Mouse (Mus musculus) heart, embryonic 12.5 days (tissue): ENCODE data around the gene Txndc11. TPM values are rescaled to one million over a fixed set of nuclear protein-coding genes. Genes with fewer than 3 reads are reported as not detected.

Experiments used
- ATAC-seq: fragments of 200-750 bp; cut with Nextera tagmentation; 2 replicates; pipeline ENCODE4 v1.8.0; 2017; ENCODE audit warnings: moderate TSS enrichment, moderate library complexity; ENCODE audit not compliant: insufficient number of reproducible peaks, low FRiP score
- H3K27ac ChIP-seq: fragments of 300-500 bp; sonication (generic); 2 replicates; pipeline ENCODE4 v1.5.1; 2016; ENCODE audit warnings: mild to moderate bottlenecking, moderate library complexity; ENCODE audit not compliant: poor library complexity, severe bottlenecking
- H3K27me3 ChIP-seq: fragments of 300-500 bp; sonication (generic); replicated peaks from 2 replicates; pipeline ENCODE4 v1.6.1; 2016; ENCODE audit warnings: mild to moderate bottlenecking, moderate library complexity
- H3K36me3 ChIP-seq: fragments of 300-500 bp; sonication (generic); 2 replicates; pipeline ENCODE4 v1.6.1; 2016; ENCODE audit warnings: mild to moderate bottlenecking, moderate library complexity
- H3K4me1 ChIP-seq: fragments of 300-500 bp; sonication (generic); replicated peaks from 2 replicates; pipeline ENCODE4 v1.6.1; 2016; ENCODE audit warnings: mild to moderate bottlenecking
- H3K4me2 ChIP-seq: fragments of 300-500 bp; sonication (generic); 2 replicates; pipeline ENCODE4 v1.6.1; 2016; ENCODE audit warnings: mild to moderate bottlenecking, moderate library complexity
- H3K4me3 ChIP-seq: fragments of 300-500 bp; sonication (generic); 2 replicates; pipeline ENCODE4 v1.5.1; 2016; ENCODE audit warnings: mild to moderate bottlenecking
- H3K9ac ChIP-seq: fragments of 300-500 bp; sonication (generic); 2 replicates; pipeline ENCODE4 v1.6.1; 2016; ENCODE audit warnings: mild to moderate bottlenecking, moderate library complexity
- H3K9me3 ChIP-seq: fragments of 300-500 bp; sonication (generic); replicated peaks from 2 replicates; pipeline ENCODE4 v1.6.1; 2016; ENCODE audit warnings: mild to moderate bottlenecking, moderate library complexity
- WGBS: fragments of 180-500 bp; shearing (Covaris S2); methylation state at CpG from one replicate; pipeline ENCODE4 v1.1.7; 2016; 5-methylcytosine and 5-hydroxymethylcytosine counted together
- microRNA-seq: library from miRNA; unstranded; fragments of <30 nt; microRNA quantifications from one replicate; pipeline ENCODE4, GENCODE M21; 2017
- polyA plus RNA-seq: library from polyadenylated mRNA; unstranded; fragments of >200 nt; fragmentation: Nextera tagmentation; extraction: Ambion mirVana; gene quantifications from 2 replicates; pipeline ENCODE4 v1.2.1, GENCODE M21; 2016

Gene Txndc11
- polyA plus RNA-seq, 1 experiment from 2014 or later, result 37.2 TPM

DNA sequence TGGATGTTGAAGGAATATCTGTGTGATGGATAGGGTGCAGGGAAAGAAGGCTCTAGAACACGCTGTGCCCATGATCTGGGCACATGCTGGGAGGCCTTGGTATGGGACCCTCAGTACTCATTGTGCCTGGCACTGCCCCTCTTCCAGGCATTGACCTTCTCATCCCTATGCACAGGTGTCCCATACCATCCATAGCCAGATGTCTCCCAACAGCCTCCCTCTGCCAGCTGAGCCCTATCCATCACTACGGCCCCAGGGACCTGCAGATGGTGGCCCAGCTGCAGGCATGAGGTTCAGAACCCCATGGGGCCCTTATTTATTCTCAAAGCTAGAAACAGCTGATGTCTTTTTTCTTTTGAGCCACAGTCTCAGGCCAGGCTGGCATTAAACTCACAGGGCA, 93.8 kb downstream of the Txndc11 start:
- no peak overlapping the region for H3K4me3 ChIP-seq
- no peak overlapping the region for H3K27ac ChIP-seq
- H3K4me1 ChIP-seq, result peaks cover 5% of the 10 kb centered on the region
- no peak overlapping the region for H3K9ac ChIP-seq
- H3K27me3 ChIP-seq, result no peaks in the 10 kb centered on the region
- no peak overlapping the region for H3K4me2 ChIP-seq
- no peaks in the 10 kb centered on the region for H3K36me3 ChIP-seq
- ATAC-seq, result no peak
- H3K9me3 ChIP-seq, result no peaks in the 10 kb centered on the region
- WGBS, result 85% methylated on average over 2 of the region's 2 CpGs

DNA sequence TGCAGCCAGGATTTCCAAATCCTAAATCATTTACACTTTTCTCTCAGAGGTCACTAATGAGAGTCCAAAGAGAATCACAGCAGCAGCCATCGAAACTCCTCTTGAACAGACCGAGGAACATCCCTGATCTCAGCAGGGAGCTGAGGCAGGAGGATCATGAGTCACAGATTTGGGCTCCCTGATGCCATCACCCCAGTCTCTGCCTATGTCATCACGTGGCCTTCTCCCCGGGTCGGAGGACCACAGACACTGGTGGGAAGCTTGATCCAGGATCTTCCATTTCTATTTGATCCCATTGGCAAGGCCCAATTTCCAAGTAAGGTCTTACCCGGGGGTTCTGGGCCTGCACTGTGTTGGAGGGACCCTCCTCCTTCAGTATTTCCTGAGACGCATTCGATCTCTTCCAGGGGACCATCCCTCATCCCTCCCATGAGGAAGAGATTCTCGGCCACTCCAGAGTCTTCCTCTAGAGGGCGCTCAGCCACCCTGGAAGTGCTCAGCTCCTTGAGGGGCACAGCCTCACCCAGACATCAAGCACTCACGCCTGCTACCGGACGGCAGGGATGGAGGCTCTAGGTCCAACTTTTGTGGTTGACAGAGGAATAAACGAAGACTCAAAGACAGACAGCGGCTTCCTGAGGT, 98.5 kb downstream of the Txndc11 start:
- Histone ChIP-seq H3K27me3 (no peaks in the 10 kb centered on the region), H3K9me3 (no peaks in the 10 kb centered on the region), H3K4me1 (no peaks in the 10 kb centered on the region), H3K27ac (no peak overlapping the region), H3K9ac (no peak overlapping the region), H3K36me3 (no peaks in the 10 kb centered on the region), H3K4me3 (no peak overlapping the region), H3K4me2 (peak overlapping the region; percentile 28; the same call in 1 of the 2 replicates)
- WGBS, result 23% methylated on average over 15 of the region's 15 CpGs
- ATAC-seq, result peak; percentile 77

DNA sequence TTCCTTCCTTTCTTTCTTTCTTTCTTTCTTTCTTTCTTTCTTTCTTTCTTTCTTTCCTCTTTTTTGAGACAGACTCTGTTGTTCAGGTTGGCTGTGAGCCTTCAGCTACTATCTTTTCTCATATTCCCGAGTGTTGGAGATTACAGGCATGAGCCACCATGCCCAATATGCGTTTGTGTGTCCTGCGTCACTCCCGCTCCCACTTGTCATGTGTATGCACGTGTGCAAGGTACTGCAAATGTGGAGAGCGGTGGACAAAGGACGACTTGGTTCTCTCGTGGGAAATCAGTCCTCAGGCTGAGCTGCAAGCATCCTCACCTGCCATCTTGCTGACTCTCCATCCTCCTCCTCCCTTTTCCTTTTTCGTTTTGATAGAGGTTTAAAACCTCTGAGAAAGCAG, 99.2 kb downstream of the Txndc11 start:
- Histone ChIP-seq H3K4me2 (no peak overlapping the region), H3K27me3 (no peaks in the 10 kb centered on the region), H3K27ac (no peak overlapping the region), H3K4me3 (no peak overlapping the region), H3K36me3 (no peaks in the 10 kb centered on the region), H3K9me3 (no peaks in the 10 kb centered on the region), H3K4me1 (no peaks in the 10 kb centered on the region), H3K9ac (no peak overlapping the region)
- no peak for ATAC-seq
- 77% methylated on average over 9 of the region's 9 CpGs for WGBS

DNA sequence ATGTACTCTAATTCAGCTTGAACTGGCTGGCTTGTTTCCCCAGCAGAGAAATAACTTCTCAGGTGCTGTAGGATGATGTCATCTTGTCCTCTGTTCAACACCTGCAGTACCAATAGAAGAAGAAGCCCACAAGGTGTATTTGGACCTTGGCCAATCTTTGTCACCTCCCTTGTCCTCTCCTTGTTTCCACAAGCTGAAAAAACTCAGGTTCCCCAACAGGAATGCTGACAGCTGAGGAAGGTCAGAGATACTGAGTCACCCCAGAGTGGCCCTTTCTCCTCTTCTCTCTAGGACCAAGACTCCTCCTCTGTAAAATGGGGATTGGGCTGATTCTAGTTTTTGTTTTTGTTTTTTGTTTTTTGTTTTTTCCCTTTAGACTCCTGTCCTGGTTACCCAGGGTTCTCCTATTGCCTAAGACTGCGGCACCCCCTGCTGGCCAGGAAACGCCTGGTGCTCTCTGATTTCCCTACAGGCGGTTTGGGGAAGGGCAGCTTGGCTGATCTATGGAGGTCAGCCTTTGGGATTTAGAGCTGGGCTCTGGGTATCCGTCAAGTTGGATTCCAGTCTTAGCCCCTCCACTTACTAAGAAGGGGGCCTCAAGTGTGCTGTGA, 100.2 kb downstream of the Txndc11 start:
- peak; percentile 52; the same call in 1 of the 2 replicates for ATAC-seq
- Histone ChIP-seq H3K9me3 (no peaks in the 10 kb centered on the region), H3K27me3 (no peaks in the 10 kb centered on the region), H3K9ac (no peak overlapping the region), H3K4me2 (no peak overlapping the region), H3K4me3 (no peak overlapping the region), H3K4me1 (peaks cover 4% of the 10 kb centered on the region; the same call in 1 of the 2 replicates), H3K36me3 (no peaks in the 10 kb centered on the region), H3K27ac (no peak overlapping the region)
- WGBS, result 4% methylated on average over 4 of the region's 4 CpGs

DNA sequence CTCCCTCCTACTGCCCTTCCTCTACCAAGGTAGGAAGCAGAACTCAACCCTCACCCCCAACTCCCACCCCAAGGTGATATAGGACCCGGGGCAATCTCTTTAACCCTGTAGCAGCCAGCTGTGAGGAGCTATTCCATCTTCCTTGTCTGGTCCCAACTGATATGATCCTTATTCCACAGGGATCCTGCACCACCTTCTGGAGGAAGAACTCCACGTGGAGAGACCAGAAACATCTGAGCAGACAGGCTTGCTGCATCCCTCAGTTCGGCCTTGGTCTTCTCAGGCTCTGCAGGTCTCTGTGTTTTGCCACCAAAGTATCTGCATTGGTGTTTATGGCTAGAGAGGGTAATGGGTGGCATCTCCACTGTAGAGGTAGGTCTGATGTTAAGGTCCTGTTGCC, 103.1 kb downstream of the Txndc11 start:
- Histone ChIP-seq H3K27ac (no peak overlapping the region), H3K36me3 (no peaks in the 10 kb centered on the region), H3K9me3 (no peaks in the 10 kb centered on the region), H3K27me3 (no peaks in the 10 kb centered on the region), H3K9ac (no peak overlapping the region), H3K4me2 (no peak overlapping the region), H3K4me3 (no peak overlapping the region), H3K4me1 (peaks cover 4% of the 10 kb centered on the region; the same call in 1 of the 2 replicates)
- 40% methylated on average over 3 of the region's 3 CpGs for WGBS
- no peak for ATAC-seq

DNA sequence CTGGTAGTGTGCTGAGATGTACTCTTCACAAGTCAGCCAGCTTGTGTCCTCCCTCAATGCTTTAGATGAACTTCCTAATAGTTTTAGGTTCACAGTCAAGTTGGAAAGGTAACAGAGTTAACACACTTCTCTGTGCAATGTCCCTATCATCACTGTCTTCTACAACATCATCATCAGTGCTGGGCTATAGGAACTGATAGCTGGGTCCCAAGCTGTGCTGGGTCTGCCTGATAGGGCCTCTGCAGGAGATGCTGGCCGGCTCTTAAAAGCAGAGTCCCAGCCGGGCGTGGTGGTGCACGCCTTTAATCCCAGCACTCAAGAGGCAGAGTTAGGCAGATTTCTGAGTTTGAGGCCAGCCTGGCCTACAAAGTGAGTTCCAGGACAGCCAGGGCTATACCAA, 103.6 kb downstream of the Txndc11 start:
- 59% methylated on average over 4 of the region's 4 CpGs for WGBS
- Histone ChIP-seq H3K9me3 (no peaks in the 10 kb centered on the region), H3K27ac (no peak overlapping the region), H3K36me3 (no peaks in the 10 kb centered on the region), H3K4me2 (no peak overlapping the region), H3K9ac (no peak overlapping the region), H3K4me3 (no peak overlapping the region), H3K27me3 (no peaks in the 10 kb centered on the region), H3K4me1 (peaks cover 4% of the 10 kb centered on the region; the same call in 1 of the 2 replicates)
- ATAC-seq, result no peak

DNA sequence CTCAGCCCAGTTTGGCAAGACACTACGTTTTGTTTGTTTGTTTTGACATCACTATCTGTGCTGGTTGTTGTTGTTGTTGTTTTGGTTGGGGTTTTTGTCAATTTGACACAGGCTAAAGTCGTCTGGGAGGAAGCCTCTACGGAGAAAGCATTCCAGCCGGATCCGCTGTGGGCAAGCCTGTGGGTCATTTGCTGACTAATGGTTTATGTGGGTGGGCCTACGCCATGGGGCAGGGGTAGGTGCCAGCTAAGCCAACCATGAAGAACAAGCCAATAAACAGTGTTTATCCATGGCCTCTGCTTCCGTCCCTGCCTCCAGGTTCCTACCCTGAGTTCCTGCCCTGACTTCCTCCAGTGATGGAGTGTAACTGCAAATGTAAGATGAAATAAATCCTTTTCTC, 106.2 kb downstream of the Txndc11 start:
- no peak overlapping the region for H3K4me2 ChIP-seq
- no peak for ATAC-seq
- H3K27ac ChIP-seq, result no peak overlapping the region
- WGBS, result 76% methylated on average over 7 of the region's 7 CpGs
- H3K36me3 ChIP-seq, result no peaks in the 10 kb centered on the region
- no peak overlapping the region for H3K9ac ChIP-seq
- no peak overlapping the region for H3K4me3 ChIP-seq
- H3K9me3 ChIP-seq, result no peaks in the 10 kb centered on the region
- no peaks in the 10 kb centered on the region for H3K27me3 ChIP-seq
- peaks cover 8% of the 10 kb centered on the region; the same call in 1 of the 2 replicates for H3K4me1 ChIP-seq

Small RNA genes lying within 50 kb of the gene (microRNA-seq; reads per million reads assigned to microRNA genes)
- 133 reads per million, percentile 57 among the genes with 10 or more reads in this experiment for gene Gm23935

Other genes with a start within 250 kb of the Txndc11 start
- gene Snn, start 73.7 kb downstream of the Txndc11 start, polyA plus RNA-seq, result 38.7 and 39.4 TPM in 2 replicates
- 63.6 and 64.5 TPM in 2 replicates for gene Litaf, start 68.5 kb downstream of the Txndc11 start, polyA plus RNA-seq
- 77.9 and 83.9 TPM in 2 replicates for gene Zc3h7a, start 41.7 kb upstream of the Txndc11 start, polyA plus RNA-seq
- gene Rsl1d1, start 68.7 kb upstream of the Txndc11 start, polyA plus RNA-seq, result 146 and 152 TPM in 2 replicates
- 74.9 and 77.5 TPM in 2 replicates for gene Gspt1, start 119.7 kb upstream of the Txndc11 start, polyA plus RNA-seq
- not detected in 2 replicates for gene Tnfrsf17, start 179.2 kb upstream of the Txndc11 start, polyA plus RNA-seq
- gene Snx29, start 188.3 kb upstream of the Txndc11 start, polyA plus RNA-seq, result 5.4 and 6.7 TPM in 2 replicates